Mouse (Mus musculus) ZHBTc4 (cell line): ENCODE data around the gene Cnot10.

ENCODE experiments used
- DNase-seq: peaks from one replicate; pipeline ENCODE4 v3.0.0-alpha.2; 2011; ENCODE audit warnings: low read depth, low spot score

The Cnot10 gene

DNA sequence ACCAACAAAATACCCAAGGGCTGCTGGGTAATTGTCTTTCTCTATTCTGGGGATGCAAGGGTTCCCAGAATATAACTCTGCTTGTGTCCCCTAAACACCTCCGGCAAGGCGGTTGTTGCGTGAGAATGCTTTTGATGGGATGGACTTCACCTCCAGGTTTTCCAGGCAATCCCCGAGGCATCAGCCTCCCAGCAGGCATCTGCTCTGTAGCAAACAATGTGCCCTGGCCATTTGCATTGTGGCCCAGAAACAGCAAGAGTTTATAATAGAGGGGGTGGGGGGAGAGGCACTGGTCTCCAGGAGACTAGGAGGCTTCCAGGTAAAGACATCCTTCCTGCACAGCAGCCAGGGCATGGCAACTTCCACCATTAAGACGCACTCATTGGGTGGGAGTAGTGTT is 90.9 kb downstream of the Cnot10 start:
- DNase-seq = peak; percentile 92

DNA sequence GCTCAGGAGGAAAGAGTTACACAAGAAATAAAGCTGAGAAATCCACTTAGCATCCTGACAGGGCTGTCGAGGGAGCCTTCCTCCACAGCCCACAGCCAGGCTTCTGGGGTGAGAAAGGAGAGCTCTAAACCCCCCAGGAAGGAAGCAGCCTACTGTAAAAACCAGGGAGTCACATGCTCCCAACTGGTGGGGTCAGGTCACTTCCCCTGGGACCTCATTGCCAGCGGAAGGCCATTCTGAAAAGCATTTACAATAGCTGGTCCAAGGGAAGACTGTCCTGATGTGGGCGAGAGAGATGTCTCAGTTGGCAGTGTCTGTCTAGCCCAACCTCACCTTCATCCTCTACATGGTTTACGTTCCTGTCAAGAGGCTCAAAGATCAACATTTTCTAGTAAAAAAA is 91.5 kb downstream of the Cnot10 start:
- no peak for DNase-seq

DNA sequence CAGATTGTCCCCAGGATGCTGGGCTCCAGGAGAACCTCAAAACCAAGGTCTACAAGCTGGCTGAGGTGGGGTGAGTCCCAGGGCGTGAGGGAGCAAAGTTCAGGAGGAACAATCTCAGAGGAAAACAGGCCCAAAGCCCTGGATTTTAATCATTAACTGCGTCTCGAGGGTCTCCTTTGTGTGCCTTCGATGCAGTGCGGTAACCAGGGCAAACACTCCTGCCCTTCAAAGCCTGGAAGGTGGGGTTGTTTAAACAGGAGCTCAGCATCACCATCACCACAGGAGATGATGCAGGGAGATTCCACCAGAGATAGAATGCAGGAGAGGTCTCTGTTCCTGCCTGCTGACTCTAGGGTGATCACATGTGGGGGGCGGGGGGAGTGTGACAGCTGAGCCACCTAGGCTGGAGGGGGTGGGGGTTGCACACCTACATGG is 92.3 kb downstream of the Cnot10 start:
- DNase-seq = peak; percentile 69

DNA sequence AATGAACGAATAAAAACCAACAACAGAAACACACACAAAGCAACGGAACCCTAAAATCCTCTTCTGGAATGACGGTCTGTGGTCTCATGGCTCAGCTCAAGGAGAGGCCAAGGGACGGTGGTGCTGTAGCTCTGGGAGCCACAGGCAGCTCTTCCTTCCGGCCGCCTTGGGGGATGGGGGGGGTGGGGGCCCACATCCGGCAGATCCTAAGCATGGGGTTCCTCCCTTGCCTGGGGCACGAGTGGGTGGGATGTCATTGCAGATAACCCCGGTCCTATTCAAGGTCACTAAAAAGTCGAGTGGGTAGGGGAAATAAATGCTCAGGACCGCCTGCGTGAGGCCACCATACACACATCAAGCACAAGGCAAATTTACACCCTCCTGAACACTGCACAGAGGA is 93.2 kb downstream of the Cnot10 start:
- peak; percentile 81 for DNase-seq

DNA sequence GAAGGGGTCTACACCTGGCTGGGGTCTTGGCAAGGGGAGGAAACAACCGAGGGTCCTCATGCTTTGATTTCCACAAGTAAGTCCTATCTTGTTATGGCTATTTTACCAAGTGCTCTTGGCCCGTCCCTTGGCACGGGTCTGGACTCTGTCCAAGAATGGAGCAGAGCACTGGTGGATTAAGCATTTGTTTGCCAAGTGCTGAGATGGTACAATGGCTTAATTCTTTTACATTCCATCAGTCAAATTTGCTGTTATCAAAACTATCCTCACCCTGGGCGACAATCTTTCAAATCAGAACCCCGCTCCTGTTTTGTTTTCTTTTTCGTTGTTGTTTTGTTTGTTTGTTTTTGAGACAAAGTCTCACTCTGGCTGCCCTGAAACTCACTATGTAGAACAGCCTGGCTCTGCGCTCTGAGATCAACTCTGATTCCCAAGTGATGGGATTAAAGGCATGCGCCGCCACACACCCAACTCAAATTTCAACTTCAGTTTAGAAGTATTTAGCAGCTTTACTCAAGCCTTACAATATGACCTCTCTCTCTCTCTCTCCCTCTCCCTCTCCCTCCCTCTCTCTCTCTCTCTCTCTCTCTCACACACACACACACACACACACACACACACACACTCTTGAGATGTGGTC is 95.1 kb downstream of the Cnot10 start:
- no peak for DNase-seq

DNA sequence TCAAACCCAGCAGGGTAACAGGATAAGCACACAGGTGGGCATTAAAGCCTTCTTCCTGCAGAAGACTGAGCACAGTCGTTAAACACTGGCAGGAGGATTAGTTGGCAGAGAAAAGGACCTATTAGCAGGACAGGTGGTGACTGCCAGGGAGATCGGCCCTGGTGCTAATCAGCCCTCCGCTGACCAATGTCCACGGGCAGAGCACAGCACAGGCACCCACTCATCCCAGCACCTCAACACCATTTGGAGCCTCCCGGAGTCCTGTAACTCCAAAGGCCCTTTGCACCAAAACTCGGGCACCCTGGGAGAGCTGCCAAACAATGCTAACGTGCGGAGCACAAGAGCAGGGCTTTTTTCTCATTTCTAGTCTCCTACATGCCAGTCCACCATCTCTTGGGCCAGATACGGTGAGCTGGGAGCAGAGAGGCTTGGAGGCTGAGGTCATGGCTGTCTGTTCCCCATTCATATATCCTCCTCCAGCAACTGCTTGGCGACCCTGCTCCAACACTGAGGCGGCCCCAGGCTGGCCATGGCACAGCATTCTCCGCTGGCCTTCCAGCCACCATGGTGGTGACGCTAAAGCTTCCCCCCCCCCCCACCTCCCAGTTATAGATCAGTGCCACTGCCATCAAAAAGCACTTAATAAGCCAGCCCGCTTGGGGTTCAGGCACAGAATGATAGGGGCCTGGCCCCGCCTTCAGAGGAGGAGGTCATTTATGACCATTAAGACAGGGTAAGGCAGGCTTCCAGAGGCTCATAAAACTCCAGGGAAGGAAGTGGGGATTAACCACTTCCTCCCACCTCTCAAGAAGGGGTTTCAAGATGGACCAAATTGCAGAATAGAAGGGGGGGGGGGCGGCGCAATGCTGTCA is 95.9 kb downstream of the Cnot10 start:
- DNase-seq = no peak

DNA sequence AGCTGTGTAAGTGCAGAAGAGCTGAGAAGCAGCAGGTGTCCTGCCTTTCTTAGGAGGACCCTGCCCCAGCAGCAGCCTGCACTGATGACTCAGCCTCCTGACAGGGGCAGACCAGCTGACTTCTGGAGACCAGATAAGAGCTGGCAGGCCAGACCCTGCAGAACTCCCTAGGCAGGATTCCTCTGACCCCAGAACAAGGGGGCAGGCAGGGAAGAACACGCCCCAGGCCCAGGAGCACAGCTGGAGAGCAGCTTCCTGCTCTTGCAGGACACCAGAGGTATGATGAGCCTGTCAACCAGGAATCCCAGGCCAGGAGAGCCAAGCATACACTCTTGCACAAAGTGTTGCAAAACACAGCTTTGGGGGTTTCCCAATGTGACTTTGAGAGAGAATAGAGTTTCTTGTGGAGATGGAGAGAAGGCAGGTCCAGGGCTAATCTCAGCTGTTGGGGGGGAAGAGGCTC is 98.7 kb downstream of the Cnot10 start:
- DNase-seq = peak; percentile 69

DNA sequence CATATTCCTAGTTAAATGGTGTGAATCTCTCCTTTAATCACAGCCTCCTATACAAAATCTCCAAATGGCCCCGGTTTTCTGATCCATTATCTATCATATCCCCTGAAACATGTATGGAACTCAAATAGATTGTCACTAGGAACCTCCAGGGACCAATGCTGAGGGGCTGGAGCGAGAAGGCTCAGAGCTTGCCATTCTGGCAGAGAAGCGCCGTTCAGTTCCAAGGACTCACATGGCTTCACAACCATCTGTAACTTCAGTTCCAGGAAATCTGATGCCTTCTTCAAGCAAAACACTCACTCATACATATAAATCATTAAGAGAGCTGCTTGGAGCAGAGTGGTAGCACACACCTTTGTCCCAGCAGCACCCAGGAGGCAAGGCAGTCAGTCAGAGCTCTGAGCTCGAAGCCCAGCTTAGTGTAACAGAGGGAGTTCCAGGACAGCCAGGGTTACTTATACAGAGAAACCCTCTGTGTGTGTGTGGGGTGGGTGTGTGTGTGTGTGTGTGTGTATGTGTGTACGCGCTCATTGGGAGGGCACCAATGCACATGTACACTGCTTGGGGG is 100.9 kb downstream of the Cnot10 start:
- DNase-seq = no peak

DNA sequence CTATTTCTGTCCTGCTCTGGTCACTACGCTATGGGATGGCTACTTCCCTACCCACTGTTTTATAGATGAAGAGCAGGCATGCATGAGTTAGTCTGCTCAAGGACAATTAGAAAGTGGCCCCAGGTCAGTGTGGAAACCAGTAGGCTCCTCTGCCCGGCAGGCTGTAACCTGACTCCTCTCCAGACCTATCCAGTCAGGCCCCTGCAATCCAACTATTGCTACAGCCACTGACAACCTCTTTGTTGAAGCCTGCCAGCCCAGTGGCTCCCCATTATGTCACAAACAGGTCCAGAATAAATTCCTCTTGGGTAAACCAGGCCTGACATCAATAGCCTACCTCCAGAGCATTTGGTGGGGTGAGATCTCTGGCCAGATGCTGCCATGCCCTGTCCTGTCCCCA is 103.4 kb downstream of the Cnot10 start:
- peak; percentile 56 for DNase-seq
